Mouse (Mus musculus) kidney, postnatal 0 days (tissue): Measurements from ENCODE around the gene Ldb3. TPM values are rescaled to one million over a fixed set of nuclear protein-coding genes. Genes with fewer than 3 reads are reported as not detected.

ENCODE experiments used
- ATAC-seq: fragments of 200-750 bp; cut with Nextera tagmentation; replicated peaks from 2 replicates; pipeline ENCODE4 v1.8.0; 2017; ENCODE audit warnings: low read depth, moderate number of reproducible peaks, moderate TSS enrichment, moderate library complexity; ENCODE audit not compliant: low FRiP score
- DNase-seq: peaks from one replicate; pipeline ENCODE4 v3.0.0-alpha.2; 2016; ENCODE audit warnings: low spot score
- H3K27ac ChIP-seq: fragments of 300-500 bp; sonication (generic); 2 replicates; pipeline ENCODE4 v1.5.1; 2014; ENCODE audit warnings: mild to moderate bottlenecking
- H3K27me3 ChIP-seq: fragments of 300-500 bp; sonication (generic); 2 replicates; pipeline ENCODE4 v1.6.1; 2014; ENCODE audit warnings: low read length, mixed read lengths; ENCODE audit not compliant: insufficient read depth
- H3K36me3 ChIP-seq: fragments of 300-500 bp; sonication (generic); 2 replicates; pipeline ENCODE4 v1.6.1; 2014; ENCODE audit warnings: low read length, mixed read lengths; ENCODE audit not compliant: insufficient read depth
- H3K4me1 ChIP-seq: fragments of 300-500 bp; sonication (generic); replicated peaks from 2 replicates; pipeline ENCODE4 v1.6.1; 2014; ENCODE audit warnings: antibody characterized with exemption, low read length, mixed read lengths; ENCODE audit not compliant: insufficient read depth
- H3K4me2 ChIP-seq: fragments of 300-500 bp; sonication (generic); 2 replicates; pipeline ENCODE4 v1.6.1; 2014; ENCODE audit warnings: mild to moderate bottlenecking, low read length, moderate library complexity, mixed read lengths
- H3K4me3 ChIP-seq: fragments of 300-500 bp; sonication (generic); replicated peaks from 2 replicates; pipeline ENCODE4 v1.5.1; 2014; ENCODE audit warnings: low read depth, low read length
- H3K9ac ChIP-seq: fragments of 300-500 bp; sonication (generic); 2 replicates; pipeline ENCODE4 v1.6.1; 2014; ENCODE audit warnings: low read depth, low read length
- H3K9me3 ChIP-seq: fragments of 300-500 bp; sonication (generic); replicated peaks from 2 replicates; pipeline ENCODE4 v1.6.1; 2016; ENCODE audit warnings: low read length, inconsistent platforms, mixed read lengths
- CTCF ChIP-seq: IDR thresholded peaks from 2 replicates; pipeline ENCODE4 v1.5.1; 2016; ENCODE audit warnings: antibody characterized with exemption, low read depth, mild to moderate bottlenecking, moderate library complexity
- WGBS: fragments of 180-500 bp; shearing (Covaris S2); extraction: QIAGEN DNeasy Blood & Tissue Kit; methylation state at CpG from one replicate; pipeline ENCODE4 v1.1.7; 2014; 5-methylcytosine and 5-hydroxymethylcytosine counted together
- polyA plus RNA-seq: library from polyadenylated mRNA; unstranded; fragments of >200 nt; fragmentation: Nextera tagmentation; extraction: Ambion mirVana; gene quantifications from 2 replicates; pipeline ENCODE4 v1.2.1, GENCODE M21; 2015

Gene Ldb3
- polyA plus RNA-seq, 1 experiment from 2014 or later = 0.50 TPM

- H3K4me1 ChIP-seq = 0 out of 2 replicates have a peak, but pooled peaks cover 7% of the 10 kb centered on the region
- ATAC-seq (no peak), DNase-seq (no peak)
- 70% methylated on average over 6 of the region's 6 CpGs for WGBS
- H3K9ac ChIP-seq = no peak overlapping the region
- TF ChIP-seq CTCF = no peak
- no peaks in the 10 kb centered on the region for H3K27me3 ChIP-seq
- H3K27ac ChIP-seq = no peak overlapping the region
- H3K9me3 ChIP-seq = no peaks in the 10 kb centered on the region
- H3K4me2 ChIP-seq = no peak overlapping the region
- no peaks in the 10 kb centered on the region for H3K36me3 ChIP-seq
- H3K4me3 ChIP-seq = no peak overlapping the region
These were observed 104.8 kb downstream of the Ldb3 start for GRCm38 (mm10) chr14:34483469-34484341.

Other genes starting within 250 kb of the Ldb3 start
- 8.1 and 15.2 TPM in 2 replicates for gene Fam25c, start 233.2 kb downstream of the Ldb3 start, polyA plus RNA-seq
- 5.3 and 5.5 TPM in 2 replicates for gene Sncg, start 213.9 kb downstream of the Ldb3 start, polyA plus RNA-seq
- 16.2 and 17.1 TPM in 2 replicates for gene Mmrn2, start 213.2 kb downstream of the Ldb3 start, polyA plus RNA-seq
- 35.8 and 37.1 TPM in 2 replicates for gene Bmpr1a, start 85.3 kb downstream of the Ldb3 start, polyA plus RNA-seq
- gene 9230112D13Rik, start 65.9 kb downstream of the Ldb3 start, polyA plus RNA-seq = not detected in 2 replicates
- gene Opn4, start 11.5 kb upstream of the Ldb3 start, polyA plus RNA-seq = 0.22 and 0.31 TPM in 2 replicates
- gene Wapl, start 85.2 kb upstream of the Ldb3 start, polyA plus RNA-seq = 23.7 and 25.0 TPM in 2 replicates
- gene Grid1, start 231.4 kb upstream of the Ldb3 start, polyA plus RNA-seq = 0.65 and 0.91 TPM in 2 replicates